Mouse (Mus musculus): ENCODE results near the gene Rd3.

Rd3 gene

GRCm38 (mm10) chr1:191963948-191964772, 13.0 kb upstream of the Rd3 start:
- peak; percentile 51 to 70 for DNase-seq (ENCODE audit: low spot score in 2 of 2)

GRCm38 (mm10) chr1:191964773-191965481, 12.2 kb upstream of the Rd3 start:
- DNase-seq (ENCODE audit: low spot score in 2 of 2) = peak; percentile 49 to 73

DNA sequence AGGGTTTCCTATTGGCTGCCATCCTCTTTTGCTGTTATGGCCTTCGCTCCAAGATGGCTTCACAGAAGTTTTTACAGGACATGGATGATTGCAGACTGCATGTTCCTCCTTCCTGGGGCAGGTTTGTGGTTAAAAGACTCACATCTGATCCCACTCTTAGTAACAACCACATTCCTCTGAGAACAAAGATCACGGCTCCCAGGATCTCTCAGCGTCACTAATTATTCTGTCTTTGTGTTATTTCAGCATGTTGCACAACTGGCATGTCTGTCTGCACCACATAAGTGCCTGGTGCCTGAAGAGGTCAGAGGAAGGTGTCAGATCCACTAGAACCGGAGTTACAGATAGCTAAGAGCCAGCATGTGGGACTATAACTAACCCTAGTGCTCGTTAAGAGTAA, 7.2 kb upstream of the Rd3 start:
- no peak for DNase-seq (ENCODE audit: low spot score in 2 of 2)

DNA sequence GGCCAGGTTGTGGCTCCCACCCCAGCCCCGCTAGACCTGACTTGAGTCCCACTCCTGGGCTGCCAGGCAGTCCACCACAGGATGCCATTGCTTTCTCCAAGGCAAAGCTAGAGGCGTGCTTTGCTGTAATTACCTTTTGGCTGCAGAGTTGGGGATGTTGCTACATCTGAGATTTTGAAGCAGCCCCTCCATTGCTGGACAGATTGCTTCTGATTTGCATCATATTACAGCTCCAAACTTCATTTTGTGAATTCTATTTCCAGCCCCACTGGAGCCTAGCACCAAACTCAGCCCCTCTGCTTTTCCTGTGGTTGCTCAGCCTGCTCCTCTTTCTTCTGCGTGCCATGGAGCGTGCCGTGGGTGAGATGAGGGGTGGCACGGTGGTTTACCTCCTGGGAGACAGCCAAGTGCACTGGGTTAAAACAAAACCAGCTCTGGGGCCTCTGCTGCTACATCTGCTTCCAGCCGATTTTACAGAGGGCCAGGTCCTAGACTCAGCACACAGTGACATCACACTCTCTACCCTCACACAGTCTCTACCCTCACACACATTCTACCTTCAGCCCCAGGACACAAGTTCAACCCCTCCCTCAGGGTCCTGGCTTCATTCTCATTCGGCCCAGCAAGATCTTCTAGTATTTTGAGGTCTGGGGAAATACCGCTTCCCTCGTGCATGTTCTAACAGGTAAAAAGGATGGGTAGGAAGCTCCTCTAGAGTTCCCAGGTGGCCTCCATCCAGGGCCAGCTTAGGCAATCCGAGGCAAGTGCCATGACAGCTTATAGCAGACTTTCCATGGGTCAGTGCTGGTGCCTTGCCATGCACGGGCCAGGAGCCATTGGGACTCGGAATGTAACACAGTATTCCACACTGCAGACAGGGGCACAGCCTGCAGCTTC, 2.4 kb upstream of the Rd3 start:
- DNase-seq (ENCODE audit: low spot score in 2 of 2) = no peak

DNA sequence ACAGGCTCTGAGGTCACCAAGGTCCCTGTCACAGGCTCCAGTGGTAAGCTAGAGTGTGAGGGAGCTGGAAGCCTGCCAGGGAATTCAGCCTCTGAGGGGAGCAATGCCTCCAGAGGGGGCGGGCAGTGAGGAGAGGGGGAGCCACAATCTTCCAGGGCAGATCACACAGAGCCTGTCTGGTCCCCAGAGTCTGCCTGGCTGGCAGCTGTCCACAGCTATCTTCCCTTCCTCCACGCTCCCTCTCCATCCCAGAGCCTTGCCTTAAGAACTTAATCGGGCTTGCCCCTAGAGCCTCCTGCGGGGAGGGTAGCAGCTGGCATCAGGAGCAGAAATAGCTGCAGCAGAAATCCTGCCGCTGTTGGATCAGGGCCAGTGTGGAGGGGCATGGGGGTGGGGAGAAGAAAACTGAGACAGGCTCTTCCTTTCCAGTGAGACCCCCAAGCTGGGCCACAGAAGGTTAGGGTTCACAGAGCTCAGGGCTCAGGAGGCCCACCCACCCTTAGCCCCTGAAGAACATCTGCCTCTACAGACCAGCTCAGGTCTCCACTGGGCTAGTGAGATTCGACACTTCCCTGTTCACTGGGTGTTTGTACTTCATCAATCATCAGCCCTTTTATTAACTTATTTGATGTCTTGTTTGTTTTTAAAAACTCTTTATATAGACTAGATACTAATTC, 4.4 kb downstream of the Rd3 start:
- no peak for DNase-seq (ENCODE audit: low spot score in 2 of 2)

DNA sequence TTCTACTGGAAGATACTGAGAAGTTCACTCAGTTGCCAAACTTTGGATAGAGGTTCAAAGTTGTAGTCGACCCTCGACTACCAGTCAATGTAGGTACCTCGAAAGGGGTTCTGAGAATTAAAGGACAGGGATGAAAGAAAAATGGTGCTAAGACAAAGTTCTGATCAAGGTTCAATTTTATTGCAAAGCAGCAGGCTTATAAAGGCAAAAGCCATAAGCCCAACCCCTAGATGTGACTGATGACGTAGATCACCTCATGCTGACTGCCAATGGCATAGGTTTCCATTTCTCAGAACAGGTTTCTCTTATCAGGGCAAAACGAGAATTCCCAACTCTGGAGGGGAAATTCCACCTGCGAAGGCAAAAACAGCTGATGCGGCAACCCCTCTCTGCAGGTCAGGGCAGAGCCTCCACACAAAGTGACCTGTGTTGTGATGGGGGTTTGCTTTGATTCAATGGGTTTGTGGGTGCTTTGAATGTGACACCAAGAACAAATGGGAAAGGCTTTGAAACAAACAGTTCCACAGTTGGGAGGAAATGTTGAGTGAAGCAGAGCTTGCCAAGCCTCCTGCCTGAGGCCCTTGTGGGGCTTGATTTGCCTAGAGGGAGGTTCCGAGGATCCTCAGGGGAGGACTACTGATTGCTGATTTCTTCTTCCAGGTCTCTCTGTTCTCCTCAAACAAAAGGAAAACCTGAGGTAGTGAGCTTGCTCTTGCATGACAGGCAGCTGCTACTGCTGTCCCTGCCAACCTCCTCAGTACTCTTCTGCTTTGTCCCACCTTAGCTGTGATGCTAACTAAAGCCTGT, 9.7 kb downstream of the Rd3 start:
- DNase-seq (ENCODE audit: low spot score in 2 of 2) = no peak

DNA sequence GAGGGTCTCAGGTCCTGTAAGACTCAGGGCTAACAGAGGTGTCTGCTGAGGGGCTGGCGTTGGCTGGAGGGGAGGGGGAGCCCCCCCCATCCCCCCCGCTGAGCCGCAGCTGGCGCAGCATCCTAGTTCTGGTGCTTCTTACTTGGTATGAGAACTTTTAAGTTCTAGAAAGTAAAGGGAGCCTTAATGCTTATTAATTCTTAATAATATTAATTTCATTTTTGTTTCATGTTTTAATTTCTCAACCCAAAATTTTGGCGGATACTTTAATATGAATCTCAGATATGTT, 10.3 kb downstream of the Rd3 start:
- no peak for DNase-seq (ENCODE audit: low spot score in 2 of 2)

DNA sequence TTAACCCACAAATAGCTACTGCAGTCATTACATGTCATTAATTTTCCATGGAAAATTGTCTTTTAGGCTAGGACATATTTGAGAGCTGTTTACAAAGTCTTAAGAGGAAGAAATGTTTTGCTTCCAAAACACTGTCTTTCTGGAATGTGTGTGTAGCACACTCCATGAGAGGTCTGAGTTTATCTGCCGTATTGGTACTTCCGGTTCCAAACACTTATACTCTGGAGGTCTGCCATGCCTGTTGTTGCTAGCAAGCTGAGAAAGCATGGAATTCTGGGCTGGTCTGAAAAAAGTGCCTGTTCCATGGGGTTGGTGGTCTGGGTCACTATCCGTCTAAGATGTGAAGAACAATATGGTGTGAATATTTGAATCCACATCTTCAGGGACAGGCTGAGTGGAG, 11.5 kb downstream of the Rd3 start:
- DNase-seq (ENCODE audit: low spot score in 2 of 2) = no peak

DNA sequence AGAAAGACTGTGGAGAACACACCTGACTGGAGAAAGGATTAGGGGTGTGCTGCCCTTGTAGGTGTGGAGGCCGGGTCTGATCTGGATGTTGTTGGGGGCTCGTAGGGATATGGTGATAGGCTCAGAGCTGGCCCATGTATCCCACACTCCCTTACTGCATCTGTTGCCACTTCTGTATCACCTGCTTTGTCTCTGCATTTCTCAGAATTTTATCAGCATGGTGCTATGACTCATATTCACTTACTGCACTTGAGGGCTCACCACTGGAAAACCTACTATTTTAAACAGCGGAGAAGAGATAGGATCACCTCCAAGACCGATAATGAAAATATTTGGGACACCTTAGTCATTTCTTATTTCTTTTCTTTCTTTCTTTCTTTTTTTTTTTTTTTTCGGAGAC, 11.9 kb downstream of the Rd3 start:
- no peak for DNase-seq (ENCODE audit: low spot score in 2 of 2)

GRCm38 (mm10) chr1:191989994-191990393, 12.8 kb downstream of the Rd3 start:
- DNase-seq (ENCODE audit: low spot score in 2 of 2) = peak; percentile 90 to 92

DNA sequence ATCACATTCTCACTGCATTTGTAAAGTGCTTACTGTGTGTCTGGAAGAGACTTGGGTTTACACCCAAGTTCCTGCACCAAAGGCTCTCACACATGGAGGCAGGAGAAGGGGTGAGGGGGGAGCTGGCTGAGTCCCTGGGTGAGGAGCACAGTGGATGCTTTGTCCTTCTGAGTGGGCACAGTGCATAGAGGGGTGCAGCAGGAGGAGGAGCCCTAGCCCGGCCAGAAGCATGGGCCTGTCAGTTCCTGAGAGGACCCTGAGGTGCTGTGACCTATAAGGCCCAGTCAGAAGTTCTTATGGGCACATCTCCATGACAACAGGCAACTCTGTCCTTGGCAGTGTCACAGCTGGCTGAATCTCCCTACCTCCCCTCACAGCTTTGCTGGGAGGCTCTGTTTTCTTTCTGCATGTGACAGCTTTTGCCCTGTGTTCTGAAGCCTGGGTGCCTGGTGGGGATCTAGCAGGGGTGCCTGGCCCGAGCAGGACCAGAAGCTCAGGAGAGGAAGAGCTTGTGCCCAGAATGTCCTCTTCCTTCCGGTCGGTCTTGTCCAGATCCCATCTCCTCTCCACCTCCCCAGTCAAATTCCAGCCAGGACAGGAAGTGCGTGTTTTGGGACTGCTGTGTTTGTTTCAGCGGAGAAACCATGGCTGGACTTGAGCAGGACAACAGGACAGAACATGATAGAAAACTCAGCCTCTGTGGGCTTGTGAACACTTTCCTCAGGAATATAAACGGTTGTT, 15.0 kb downstream of the Rd3 start:
- no peak for DNase-seq (ENCODE audit: low spot score in 2 of 2)

- DNase-seq (ENCODE audit: low spot score in 2 of 2) = no peak
Observed at GRCm38 (mm10) chr1:191994476-191994875, 17.3 kb downstream of the Rd3 start.

DNA sequence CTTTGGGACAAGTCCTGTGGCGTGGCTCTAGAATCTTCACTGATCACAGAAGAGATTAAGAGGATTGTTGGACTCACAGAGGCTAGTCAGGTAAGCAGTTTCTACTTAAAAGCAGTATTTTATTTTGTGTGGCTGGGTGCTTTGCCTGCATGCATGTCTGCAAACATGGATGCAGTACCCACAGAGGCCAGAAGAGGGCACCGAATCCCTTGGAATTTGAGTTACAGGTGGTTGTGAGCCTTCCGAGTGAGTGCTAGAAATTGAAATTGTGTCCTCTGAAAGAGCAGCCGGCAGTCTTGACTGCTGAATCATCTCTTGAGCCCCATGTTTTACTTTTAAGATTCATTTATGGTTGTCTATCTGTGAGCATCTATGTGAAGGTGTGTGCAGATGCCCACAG, 18.3 kb downstream of the Rd3 start:
- DNase-seq (ENCODE audit: low spot score in 2 of 2) = peak in 1 of 2 experiments; percentile 39

DNA sequence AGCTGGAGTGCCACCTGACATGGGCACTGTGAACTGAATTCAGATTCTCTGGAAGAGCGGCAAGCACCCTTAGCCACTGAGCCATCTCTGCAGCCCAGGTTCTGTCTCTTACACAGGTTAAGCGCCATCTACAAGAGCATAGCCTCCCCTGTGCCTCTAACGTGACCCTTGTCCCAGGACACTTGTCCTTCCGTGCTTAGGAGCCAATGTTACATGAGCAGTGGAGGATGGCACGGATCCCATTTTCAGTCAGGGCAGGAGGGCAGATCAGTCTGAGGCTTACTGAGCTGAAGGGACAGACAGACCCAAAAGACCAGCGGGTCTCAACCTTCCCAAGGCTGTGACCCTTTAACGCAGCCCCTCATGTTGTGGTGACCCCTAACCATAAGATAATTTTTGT, 18.7 kb downstream of the Rd3 start:
- no peak for DNase-seq (ENCODE audit: low spot score in 2 of 2)

GRCm38 (mm10) chr1:191996621-191997185, 19.5 kb downstream of the Rd3 start:
- DNase-seq (ENCODE audit: low spot score in 2 of 2) = no peak

DNA sequence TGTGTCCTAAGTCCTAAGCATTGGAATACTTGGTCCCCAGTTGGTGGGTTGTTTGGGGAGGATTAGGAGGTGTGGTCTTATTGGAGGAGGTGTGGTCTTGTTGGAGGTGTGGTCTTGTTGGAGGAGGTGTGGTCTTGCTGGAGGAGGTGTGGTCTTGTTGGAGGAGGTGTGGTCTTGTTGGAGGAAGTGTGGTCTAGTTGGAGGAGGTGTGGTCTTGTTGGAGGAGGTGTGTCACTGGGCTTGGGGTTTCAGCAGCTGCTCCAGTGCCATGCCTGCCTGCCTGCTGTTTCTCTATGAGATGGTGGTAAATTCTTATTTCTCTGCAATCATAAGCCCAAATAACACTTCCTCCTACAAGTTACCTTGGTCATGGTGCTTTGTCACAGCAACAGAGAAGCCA, 21.9 kb downstream of the Rd3 start:
- no peak for DNase-seq (ENCODE audit: low spot score in 2 of 2)
